Mouse (Mus musculus): ENCODE data around the gene Smarca2.

GRCm38 (mm10) chr19:26727796-26728195 is 122.9 kb downstream of the Smarca2 start:
- no peak for TF ChIP-seq CTCF (IDR thresholded peaks at IDR 0.05; ENCODE audit: extremely low read depth, insufficient read depth, low read length)
- no peak for TF ChIP-seq POLR2A (IDR thresholded peaks at IDR 0.05; ENCODE audit: extremely low read depth, insufficient read depth, low read length)

All from cortical plate, adult 2 months (tissue).